Mouse (Mus musculus): ENCODE data around the gene Naaladl2. TPM values are rescaled to one million over a fixed set of nuclear protein-coding genes. Genes with fewer than 3 reads are reported as not detected.

Gene Naaladl2
- total and polyA plus RNA-seq, 3 experiments = 0.13 TPM; not detected in 2

DNA sequence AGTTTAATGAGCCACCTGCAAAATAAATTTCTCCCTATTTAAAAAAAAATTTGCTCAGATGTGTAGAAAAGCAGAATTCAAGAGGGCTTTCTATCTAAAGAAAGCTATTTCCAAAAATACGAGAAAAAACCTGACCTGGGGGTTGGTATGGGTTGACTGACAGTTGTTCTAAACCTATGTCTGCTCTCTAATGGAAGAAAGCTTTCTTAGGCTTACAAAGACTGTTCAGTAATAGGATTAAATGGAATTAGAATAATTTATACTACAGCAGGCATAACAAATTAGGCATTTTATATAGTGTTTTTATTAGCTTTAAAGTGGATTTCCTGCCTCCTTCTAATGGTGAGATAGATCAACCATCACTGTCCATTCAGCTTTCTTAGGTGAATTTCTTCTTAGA lies 1236.4 kb downstream of the Naaladl2 start:
- Histone ChIP-seq H3K36me3 (replicated peaks in 1 of 2; ENCODE audit: control insufficient read depth in 1 of 2, insufficient read depth in 1 of 2, low read length in 1 of 2) (no peaks in the 10 kb centered on the region), H3K27ac (ENCODE audit: insufficient read depth, low read depth) (no peak overlapping the region), H3K27me3 (replicated peaks) (no peaks in the 10 kb centered on the region), H3K9me3 (replicated peaks; ENCODE audit: low read length) (peaks cover 5% of the 10 kb centered on the region), H3K9ac (ENCODE audit: insufficient read depth, low read depth) (no peak overlapping the region), H3K79me2 (replicated peaks; ENCODE audit: control insufficient read depth, extremely low read depth, insufficient read depth, poor library complexity, severe bottlenecking) (no peaks in the 10 kb centered on the region), H3K4me3 (replicated peaks in 1 of 3; ENCODE audit: low read depth in 2 of 3, low read length in 2 of 3, poor library complexity in 1 of 3) (no peak overlapping the region), H3K4me2 (ENCODE audit: insufficient read depth, low read depth, poor library complexity, severe bottlenecking) (no peak overlapping the region), H3K4me1 (ENCODE audit: control insufficient read depth in 1 of 2, insufficient read depth in 2 of 2) (no peaks in the 10 kb centered on the region)
- dilution Hi-C loops (cut with MboI; ENCODE audit: extremely low pct_ligation_motif_present, extremely low pct_unique_long_range_greater_than_20kb, low sequenced_read_pairs) = no loop called here
- in situ Hi-C loops (cut with MboI; ENCODE audit: low pct_ligation_motif_present, low pct_unique_long_range_greater_than_20kb, low sequenced_read_pairs) = no loop called here
- TF ChIP-seq POLR2AphosphoS2 (IDR thresholded peaks at IDR 0.05; ENCODE audit: low read depth, low read length) (no peak), MEF2A (IDR thresholded peaks at IDR 0.05; ENCODE audit: borderline replicate concordance, low read depth, low read length) (no peak), MAFK (IDR thresholded peaks at IDR 0.05; ENCODE audit: insufficient replicate concordance, low read length) (no peak), ZNF384 (IDR thresholded peaks at IDR 0.05; ENCODE audit: low read depth, low read length) (no peak), GABPA (IDR thresholded peaks at IDR 0.05; ENCODE audit: insufficient replicate concordance, low read depth, low read length) (no peak), ETS1 (conservative IDR thresholded peaks at IDR 0.05; ENCODE audit: low read depth, low read length) (no peak), JUN (IDR thresholded peaks at IDR 0.05; ENCODE audit: insufficient read depth, low read depth, low read length) (no peak), SMC3 (IDR thresholded peaks at IDR 0.05; ENCODE audit: low read depth, low read length) (no peak), ZC3H11A (IDR thresholded peaks at IDR 0.05; ENCODE audit: low read depth, low read length) (no peak), TCF12 (IDR thresholded peaks at IDR 0.05; ENCODE audit: low read depth, low read length) (no peak), IRF4 (IDR thresholded peaks at IDR 0.05; ENCODE audit: low read depth, low read length) (no peak), USF2 (conservative IDR thresholded peaks at IDR 0.05; ENCODE audit: low read depth, low read length) (no peak), BHLHE40 (IDR thresholded peaks at IDR 0.05; ENCODE audit: low read depth, low read length) (no peak)
- DNase-seq (ENCODE audit: extremely low read depth) = no peak

- TF ChIP-seq SMC3 (IDR thresholded peaks at IDR 0.05; ENCODE audit: low read depth, low read length) (no peak), JUND (conservative IDR thresholded peaks at IDR 0.05; ENCODE audit: low read depth, low read length) (no peak), E2F4 (IDR thresholded peaks at IDR 0.05; ENCODE audit: insufficient replicate concordance, low read depth, low read length) (no peak), USF2 (conservative IDR thresholded peaks at IDR 0.05; ENCODE audit: low read depth, low read length) (no peak), KAT2A (IDR thresholded peaks at IDR 0.05; ENCODE audit: insufficient replicate concordance, low read length) (no peak), RAD21 (IDR thresholded peaks at IDR 0.05; ENCODE audit: low read depth, low read length) (no peak), TBP (conservative IDR thresholded peaks at IDR 0.05; ENCODE audit: low read depth, low read length) (no peak), NRF1 (IDR thresholded peaks at IDR 0.05; ENCODE audit: low read depth, low read length) (no peak), ZNF384 (IDR thresholded peaks at IDR 0.05; ENCODE audit: low read depth, low read length) (no peak), ELF1 (IDR thresholded peaks at IDR 0.05; ENCODE audit: low read depth, low read length) (no peak), ZMIZ1 (IDR thresholded peaks at IDR 0.05; ENCODE audit: low read depth, low read length) (no peak), CHD1 (IDR thresholded peaks at IDR 0.05; ENCODE audit: low read depth, low read length) (no peak), POLR2AphosphoS2 (IDR thresholded peaks at IDR 0.05; ENCODE audit: low read depth, low read length) (no peak), ETS1 (conservative IDR thresholded peaks at IDR 0.05; ENCODE audit: low read depth, low read length) (no peak), SIN3A (IDR thresholded peaks at IDR 0.05; ENCODE audit: low read length) (no peak), CTCF (conservative IDR thresholded peaks at IDR 0.05 in 1 of 2, IDR thresholded peaks at IDR 0.05 in 1 of 2; ENCODE audit: low read depth in 2 of 2, low read length in 2 of 2) (no peak)
- H3K4me2 ChIP-seq (ENCODE audit: insufficient read depth, low read depth, poor library complexity, severe bottlenecking) = no peak overlapping the region
- H3K9me3 ChIP-seq (replicated peaks; ENCODE audit: low read length) = peaks cover 6% of the 10 kb centered on the region
- in situ Hi-C loops (cut with MboI; ENCODE audit: low pct_ligation_motif_present, low pct_unique_long_range_greater_than_20kb, low sequenced_read_pairs) (no loop called here), dilution Hi-C loops (cut with MboI; ENCODE audit: extremely low pct_ligation_motif_present, extremely low pct_unique_long_range_greater_than_20kb, low sequenced_read_pairs) (no loop called here)
- H3K9ac ChIP-seq (ENCODE audit: insufficient read depth, low read depth) = no peak overlapping the region
- H3K27ac ChIP-seq (ENCODE audit: insufficient read depth, low read depth) = no peak overlapping the region
- no peak overlapping the region for H3K4me3 ChIP-seq (replicated peaks in 1 of 3; ENCODE audit: low read depth in 2 of 3, low read length in 2 of 3, poor library complexity in 1 of 3)
- H3K36me3 ChIP-seq (replicated peaks in 1 of 2; ENCODE audit: control insufficient read depth in 1 of 2, insufficient read depth in 1 of 2, low read length in 1 of 2) = no peaks in the 10 kb centered on the region
- H3K27me3 ChIP-seq (replicated peaks) = no peaks in the 10 kb centered on the region
- H3K4me1 ChIP-seq (ENCODE audit: control insufficient read depth in 1 of 2, insufficient read depth in 2 of 2) = no peaks in the 10 kb centered on the region
- no peaks in the 10 kb centered on the region for H3K79me2 ChIP-seq (replicated peaks; ENCODE audit: control insufficient read depth, extremely low read depth, insufficient read depth, poor library complexity, severe bottlenecking)
- no peak for DNase-seq (ENCODE audit: extremely low read depth)
These were observed 1278.4 kb downstream of the Naaladl2 start for GRCm38 (mm10) chr3:23865688-23866087.

Data from CH12.LX (cell line).